Mouse (Mus musculus): ENCODE data around the gene Rbfox3.

Rbfox3 gene

DNA sequence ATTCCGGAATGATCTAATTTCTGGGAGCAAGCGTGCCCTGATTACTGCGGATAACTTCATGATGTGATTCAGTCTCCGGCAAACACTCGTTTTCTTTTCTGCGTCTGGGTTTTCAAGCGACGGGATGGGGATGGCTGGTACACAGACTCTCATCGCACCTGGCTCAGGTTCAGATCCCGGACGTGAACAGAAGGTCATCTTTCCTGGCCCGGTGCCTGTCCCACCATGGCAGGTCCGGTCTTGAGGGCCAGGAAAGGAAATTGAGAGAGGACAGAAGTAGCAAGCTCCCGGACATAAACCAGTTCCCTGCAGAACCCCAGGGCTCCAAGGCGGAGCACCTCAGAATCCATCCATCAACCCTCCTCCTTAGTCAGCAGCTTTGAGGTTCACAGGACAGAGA, 19.9 kb downstream of the Rbfox3 start:
- Histone ChIP-seq H3K4me1 (replicated peaks; ENCODE audit: low read depth, low read length) (peaks cover 23% of the 10 kb centered on the region), H3K27me3 (ENCODE audit: insufficient read depth, low read length) (peaks cover 50% of the 10 kb centered on the region), H3K36me3 (ENCODE audit: insufficient read depth, low read length) (no peaks in the 10 kb centered on the region), H3K9me3 (ENCODE audit: low read length) (no peaks in the 10 kb centered on the region), H3K4me3 (replicated peaks; ENCODE audit: low read length) (no peak overlapping the region)
- no peak for TF ChIP-seq CTCF (conservative IDR thresholded peaks at IDR 0.05; ENCODE audit: low read length)
- no peak for TF ChIP-seq NANOG (IDR thresholded peaks at IDR 0.05; ENCODE audit: borderline replicate concordance, low read length)
- TF ChIP-seq POU5F1 (IDR thresholded peaks at IDR 0.05; ENCODE audit: borderline replicate concordance, low read length) = no peak

DNA sequence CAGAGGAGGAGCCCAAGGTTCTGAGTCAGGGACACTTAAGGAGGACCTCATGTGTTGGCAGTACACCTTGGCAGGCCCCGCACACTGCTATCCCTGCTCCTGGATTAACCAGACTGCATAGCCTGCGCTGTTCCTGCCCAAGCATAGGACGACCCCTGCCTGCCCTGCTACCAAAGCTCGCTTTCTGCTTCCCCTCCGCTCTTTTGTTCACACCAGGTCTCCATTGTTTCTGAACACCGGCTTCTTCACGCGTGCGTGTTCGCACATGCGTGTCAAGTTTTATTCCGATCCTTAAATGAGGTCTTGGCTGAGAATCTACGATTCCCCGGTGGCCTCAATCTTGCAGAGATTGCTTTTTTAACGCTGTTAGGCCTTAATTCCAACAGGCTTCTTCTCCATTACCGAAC, 20.4 kb downstream of the Rbfox3 start:
- Histone ChIP-seq H3K4me3 (replicated peaks; ENCODE audit: low read length) (no peak overlapping the region), H3K4me1 (replicated peaks; ENCODE audit: low read depth, low read length) (peaks cover 23% of the 10 kb centered on the region), H3K9me3 (ENCODE audit: low read length) (no peaks in the 10 kb centered on the region), H3K27me3 (ENCODE audit: insufficient read depth, low read length) (peaks cover 50% of the 10 kb centered on the region), H3K36me3 (ENCODE audit: insufficient read depth, low read length) (no peaks in the 10 kb centered on the region)
- TF ChIP-seq NANOG (IDR thresholded peaks at IDR 0.05; ENCODE audit: borderline replicate concordance, low read length) = no peak
- TF ChIP-seq CTCF (conservative IDR thresholded peaks at IDR 0.05; ENCODE audit: low read length) = no peak
- no peak for TF ChIP-seq POU5F1 (IDR thresholded peaks at IDR 0.05; ENCODE audit: borderline replicate concordance, low read length)

DNA sequence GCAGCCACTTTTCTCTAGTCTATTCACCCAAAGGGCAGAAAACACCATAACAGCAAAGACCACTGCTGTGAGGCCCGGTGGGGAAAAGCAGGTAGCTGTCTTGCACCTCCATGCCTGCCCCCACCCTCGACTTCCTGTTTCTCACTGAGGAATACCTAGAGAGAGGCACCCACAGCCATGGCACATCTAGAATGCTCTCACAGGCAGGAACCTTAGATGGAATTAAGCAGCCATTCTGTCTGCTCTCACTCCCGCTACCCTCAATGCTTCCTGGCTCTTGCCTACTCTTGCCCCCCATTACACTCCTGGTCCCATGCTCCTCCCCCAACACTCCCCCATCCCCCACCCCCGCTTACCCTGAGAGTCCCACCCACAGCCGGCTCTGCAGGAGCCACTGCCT, 20.9 kb downstream of the Rbfox3 start:
- Histone ChIP-seq H3K36me3 (ENCODE audit: insufficient read depth, low read length) (no peaks in the 10 kb centered on the region), H3K27me3 (ENCODE audit: insufficient read depth, low read length) (peaks cover 50% of the 10 kb centered on the region), H3K4me1 (replicated peaks; ENCODE audit: low read depth, low read length) (peaks cover 23% of the 10 kb centered on the region), H3K9me3 (ENCODE audit: low read length) (no peaks in the 10 kb centered on the region), H3K4me3 (replicated peaks; ENCODE audit: low read length) (no peak overlapping the region)
- TF ChIP-seq POU5F1 (IDR thresholded peaks at IDR 0.05; ENCODE audit: borderline replicate concordance, low read length) (no peak), NANOG (IDR thresholded peaks at IDR 0.05; ENCODE audit: borderline replicate concordance, low read length) (no peak), CTCF (conservative IDR thresholded peaks at IDR 0.05; ENCODE audit: low read length) (no peak)

DNA sequence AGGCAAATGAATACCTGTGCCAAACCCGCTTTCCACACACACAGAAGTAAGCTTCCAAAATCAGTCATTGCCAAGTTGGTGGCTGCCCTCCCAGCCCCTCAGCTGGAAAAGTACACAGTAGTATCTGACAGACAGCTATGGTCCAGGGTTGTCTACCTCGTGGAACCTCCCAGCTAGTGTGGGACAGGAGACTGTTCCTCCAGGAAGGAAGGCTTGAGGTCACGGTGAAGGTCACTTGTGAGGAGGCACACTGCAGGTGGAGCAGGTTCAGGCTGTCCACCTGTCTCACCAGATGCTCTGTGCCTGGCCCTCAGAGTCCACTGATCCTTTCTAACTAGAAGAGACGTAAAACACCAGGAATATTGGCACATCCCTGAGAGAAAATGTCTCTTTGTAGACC, 21.9 kb downstream of the Rbfox3 start:
- Histone ChIP-seq H3K36me3 (ENCODE audit: insufficient read depth, low read length) (no peaks in the 10 kb centered on the region), H3K27me3 (ENCODE audit: insufficient read depth, low read length) (peaks cover 49% of the 10 kb centered on the region), H3K4me1 (replicated peaks; ENCODE audit: low read depth, low read length) (peaks cover 15% of the 10 kb centered on the region), H3K4me3 (replicated peaks; ENCODE audit: low read length) (no peak overlapping the region), H3K9me3 (ENCODE audit: low read length) (no peaks in the 10 kb centered on the region)
- TF ChIP-seq CTCF (conservative IDR thresholded peaks at IDR 0.05; ENCODE audit: low read length) (no peak), NANOG (IDR thresholded peaks at IDR 0.05; ENCODE audit: borderline replicate concordance, low read length) (no peak), POU5F1 (IDR thresholded peaks at IDR 0.05; ENCODE audit: borderline replicate concordance, low read length) (no peak)

DNA sequence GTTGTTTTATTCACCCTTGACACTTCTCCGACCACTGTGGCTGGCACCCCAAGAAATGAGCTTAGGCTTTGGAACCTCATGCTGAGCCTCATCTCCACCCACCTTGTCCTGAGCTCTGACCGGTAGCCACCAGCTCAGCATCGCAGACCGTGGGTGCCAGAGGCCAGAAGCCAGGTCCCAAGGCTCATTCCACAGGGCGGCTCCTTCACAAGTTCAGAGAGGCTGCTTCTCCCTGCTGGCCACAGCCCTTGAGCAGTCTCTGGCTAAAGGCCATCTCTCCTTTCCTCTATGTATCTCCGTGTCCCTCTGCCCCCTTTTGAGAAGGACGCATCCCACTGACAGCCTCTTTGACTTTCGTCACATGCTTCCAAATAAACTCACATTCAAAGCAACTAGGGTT, 23.0 kb downstream of the Rbfox3 start:
- H3K9me3 ChIP-seq (ENCODE audit: low read length) = no peaks in the 10 kb centered on the region
- H3K27me3 ChIP-seq (ENCODE audit: insufficient read depth, low read length) = peaks cover 41% of the 10 kb centered on the region
- no peaks in the 10 kb centered on the region for H3K36me3 ChIP-seq (ENCODE audit: insufficient read depth, low read length)
- TF ChIP-seq NANOG (IDR thresholded peaks at IDR 0.05; ENCODE audit: borderline replicate concordance, low read length) (no peak), POU5F1 (IDR thresholded peaks at IDR 0.05; ENCODE audit: borderline replicate concordance, low read length) (no peak), CTCF (conservative IDR thresholded peaks at IDR 0.05; ENCODE audit: low read length) (no peak)
- H3K4me3 ChIP-seq (replicated peaks; ENCODE audit: low read length) = no peak overlapping the region
- peaks cover 15% of the 10 kb centered on the region for H3K4me1 ChIP-seq (replicated peaks; ENCODE audit: low read depth, low read length)

DNA sequence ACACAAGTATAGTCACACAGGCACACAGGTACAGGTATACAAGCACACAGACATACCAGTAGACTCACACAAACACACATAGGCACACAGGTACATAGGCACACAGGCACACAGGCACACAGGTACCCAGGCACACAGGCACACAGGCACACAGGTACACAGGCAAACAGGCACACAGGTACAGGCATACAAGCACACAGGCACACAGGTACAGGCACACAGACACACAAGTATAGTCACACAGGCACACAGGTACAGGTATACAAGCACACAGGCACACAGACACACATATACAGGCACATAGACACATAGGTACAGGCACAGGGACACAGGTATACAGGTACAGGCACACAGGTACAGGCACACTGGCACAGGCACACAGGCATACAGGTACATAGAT, 24.2 kb downstream of the Rbfox3 start:
- TF ChIP-seq CTCF (conservative IDR thresholded peaks at IDR 0.05; ENCODE audit: low read length) (no peak), NANOG (IDR thresholded peaks at IDR 0.05; ENCODE audit: borderline replicate concordance, low read length) (no peak), POU5F1 (IDR thresholded peaks at IDR 0.05; ENCODE audit: borderline replicate concordance, low read length) (no peak)
- H3K36me3 ChIP-seq (ENCODE audit: insufficient read depth, low read length) = no peaks in the 10 kb centered on the region

DNA sequence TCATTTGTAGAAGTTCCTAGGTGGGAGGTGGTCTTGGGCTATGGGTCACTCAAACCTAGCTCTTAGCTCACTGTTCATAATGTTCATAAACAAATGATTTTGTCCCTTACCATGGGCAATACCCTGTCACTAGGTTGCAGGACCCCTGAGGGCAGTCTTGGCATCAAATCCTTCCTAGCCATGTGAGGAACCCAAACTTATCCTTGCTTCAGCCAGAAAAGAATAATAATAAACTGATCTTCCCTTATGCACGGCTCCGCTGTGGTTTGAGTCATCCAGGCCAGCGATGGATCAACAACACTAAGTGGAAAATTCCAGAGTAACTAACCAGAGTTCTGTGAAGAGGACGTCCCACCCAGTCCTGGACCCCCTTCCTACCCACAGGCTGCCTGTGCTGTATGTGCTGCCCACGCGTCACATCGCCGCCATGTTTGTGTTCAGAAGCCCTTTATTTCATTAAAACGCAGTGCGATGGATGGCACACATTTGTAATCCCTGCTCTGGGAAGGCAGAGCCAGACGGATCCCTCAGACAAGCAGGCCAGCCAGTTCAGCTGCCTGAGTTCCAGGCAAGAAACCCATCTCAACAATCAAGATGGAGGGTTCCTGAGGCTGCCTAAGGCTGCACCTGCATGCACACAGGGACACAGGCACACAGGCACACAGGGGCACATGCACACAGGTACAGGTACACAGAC, 25.0 kb downstream of the Rbfox3 start:
- H3K4me1 ChIP-seq (replicated peaks; ENCODE audit: low read depth, low read length) = peaks cover 17% of the 10 kb centered on the region
- H3K27me3 ChIP-seq (ENCODE audit: insufficient read depth, low read length) = peaks cover 32% of the 10 kb centered on the region
- no peak overlapping the region for H3K4me3 ChIP-seq (replicated peaks; ENCODE audit: low read length)
- H3K36me3 ChIP-seq (ENCODE audit: insufficient read depth, low read length) = no peaks in the 10 kb centered on the region
- no peaks in the 10 kb centered on the region for H3K9me3 ChIP-seq (ENCODE audit: low read length)
- TF ChIP-seq POU5F1 (IDR thresholded peaks at IDR 0.05; ENCODE audit: borderline replicate concordance, low read length) (no peak), NANOG (IDR thresholded peaks at IDR 0.05; ENCODE audit: borderline replicate concordance, low read length) (no peak)

More for the DNA sequence above, 24.2 kb downstream of the Rbfox3 start:
- Histone ChIP-seq H3K9me3 (ENCODE audit: low read length) (no peaks in the 10 kb centered on the region), H3K4me3 (replicated peaks; ENCODE audit: low read length) (no peak overlapping the region), H3K27me3 (ENCODE audit: insufficient read depth, low read length) (peaks cover 38% of the 10 kb centered on the region), H3K4me1 (replicated peaks; ENCODE audit: low read depth, low read length) (peaks cover 15% of the 10 kb centered on the region)

DNA sequence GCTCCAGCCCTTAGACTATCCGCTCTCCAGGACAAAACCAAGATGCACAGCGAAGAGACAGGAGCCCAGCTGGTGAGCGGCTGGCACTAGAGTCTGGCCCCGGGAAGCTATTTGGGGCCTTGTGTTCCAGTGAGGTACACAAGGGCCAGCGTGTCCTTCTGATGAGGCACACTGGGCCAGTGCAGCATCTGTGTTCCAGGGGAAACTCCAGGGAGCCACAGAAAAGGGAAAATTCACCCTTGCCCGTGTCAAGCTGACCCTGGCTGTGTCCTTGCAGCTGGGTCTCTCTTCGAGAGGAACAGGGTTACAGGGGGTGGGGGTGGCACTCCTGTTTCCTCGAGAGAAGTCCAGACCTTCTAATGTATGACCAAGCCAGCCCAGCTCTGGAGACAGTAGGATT, 25.8 kb downstream of the Rbfox3 start:
- no peaks in the 10 kb centered on the region for H3K36me3 ChIP-seq (ENCODE audit: insufficient read depth, low read length)
- no peak overlapping the region for H3K4me3 ChIP-seq (replicated peaks; ENCODE audit: low read length)
- H3K27me3 ChIP-seq (ENCODE audit: insufficient read depth, low read length) = peaks cover 25% of the 10 kb centered on the region
- no peak for TF ChIP-seq POU5F1 (IDR thresholded peaks at IDR 0.05; ENCODE audit: borderline replicate concordance, low read length)
- H3K9me3 ChIP-seq (ENCODE audit: low read length) = no peaks in the 10 kb centered on the region
- peaks cover 9% of the 10 kb centered on the region; the same call in 1 of the 2 replicates for H3K4me1 ChIP-seq (replicated peaks; ENCODE audit: low read depth, low read length)

DNA sequence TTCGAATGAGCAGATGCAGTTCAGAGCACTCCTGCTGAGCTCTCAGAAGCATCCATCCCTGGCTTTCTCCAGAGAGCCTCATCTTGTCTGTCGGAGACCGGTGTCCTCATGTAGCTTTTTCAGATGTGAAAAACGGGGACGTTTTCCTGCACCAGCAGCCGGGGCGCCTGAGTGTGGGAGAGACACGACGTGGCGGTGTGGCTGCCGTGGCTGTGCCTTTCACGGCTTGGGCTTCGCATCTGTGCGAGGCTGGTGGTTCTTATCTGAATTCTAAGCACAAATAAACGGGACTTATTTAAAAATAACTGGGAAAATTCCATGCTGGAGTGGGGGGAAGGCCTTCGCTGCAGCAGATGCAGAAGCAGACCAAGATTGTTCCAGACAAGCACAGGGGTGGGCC, 26.3 kb downstream of the Rbfox3 start:
- H3K4me3 ChIP-seq (replicated peaks; ENCODE audit: low read length) = no peak overlapping the region

More for the DNA sequence above, 26.3 kb downstream of the Rbfox3 start:
- H3K36me3 ChIP-seq (ENCODE audit: insufficient read depth, low read length) = no peaks in the 10 kb centered on the region
- peaks cover 25% of the 10 kb centered on the region for H3K27me3 ChIP-seq (ENCODE audit: insufficient read depth, low read length)
- H3K9me3 ChIP-seq (ENCODE audit: low read length) = no peaks in the 10 kb centered on the region
- TF ChIP-seq NANOG (IDR thresholded peaks at IDR 0.05; ENCODE audit: borderline replicate concordance, low read length) (no peak), CTCF (conservative IDR thresholded peaks at IDR 0.05; ENCODE audit: low read length) (no peak), POU5F1 (IDR thresholded peaks at IDR 0.05; ENCODE audit: borderline replicate concordance, low read length) (no peak)
- peaks cover 7% of the 10 kb centered on the region; the same call in 1 of the 2 replicates for H3K4me1 ChIP-seq (replicated peaks; ENCODE audit: low read depth, low read length)
